Mouse (Mus musculus) heart, postnatal 4 days (tissue): Measurements from ENCODE around the gene Tspan18. TPM values are rescaled to one million over a fixed set of nuclear protein-coding genes. Genes with fewer than 3 reads are reported as not detected.

Source experiments
- DNase-seq: peaks from one replicate; pipeline ENCODE4 v3.0.0; 2021
- total RNA-seq, 2 experiments: library from RNA; stranded (reverse); gene quantifications; 2 replicates each; pipeline ENCODE4 v1.2.3; 2021

Tspan18 gene
- total RNA-seq, 2 experiments from 2014 or later = 60.2 to 64.7 TPM

- no peak for DNase-seq
These were observed 43.8 kb downstream of the Tspan18 start for GRCm38 (mm10) chr2:93290345-93291118.

GRCm38 (mm10) chr2:93289161-93289560, 45.1 kb downstream of the Tspan18 start:
- DNase-seq = peak; percentile 37

GRCm38 (mm10) chr2:93287348-93287747, 47.0 kb downstream of the Tspan18 start:
- DNase-seq = no peak

- DNase-seq = no peak
These were observed 47.6 kb downstream of the Tspan18 start for GRCm38 (mm10) chr2:93286742-93287141.

GRCm38 (mm10) chr2:93286321-93286720, 48.0 kb downstream of the Tspan18 start:
- no peak for DNase-seq

GRCm38 (mm10) chr2:93285842-93286241, 48.5 kb downstream of the Tspan18 start:
- no peak for DNase-seq

DNA sequence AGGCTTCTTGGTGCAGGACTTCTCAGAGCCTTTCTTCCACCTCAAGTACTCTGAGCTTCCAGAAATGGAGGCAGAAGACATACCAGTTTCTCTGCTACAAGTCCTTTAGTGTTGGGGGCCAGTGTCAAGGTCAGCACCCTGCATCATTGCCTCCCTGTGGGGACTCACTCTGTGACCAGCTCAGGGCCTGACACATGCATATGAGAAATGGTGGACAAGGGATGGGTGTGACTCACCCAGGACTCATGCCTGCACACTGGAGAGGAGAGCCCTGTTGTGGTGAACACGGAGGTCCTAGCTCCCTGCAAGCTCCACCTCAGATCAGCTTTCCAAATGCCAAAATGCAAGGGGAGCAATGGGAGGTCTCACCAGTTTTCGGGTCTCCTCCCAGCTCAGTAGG, 49.7 kb downstream of the Tspan18 start:
- no peak for DNase-seq

GRCm38 (mm10) chr2:93283481-93284293, 50.6 kb downstream of the Tspan18 start:
- DNase-seq = no peak

GRCm38 (mm10) chr2:93282636-93283035, 51.7 kb downstream of the Tspan18 start:
- no peak for DNase-seq

- DNase-seq = no peak
These were observed 52.8 kb downstream of the Tspan18 start for GRCm38 (mm10) chr2:93281466-93281865.

GRCm38 (mm10) chr2:93280117-93280620, 54.1 kb downstream of the Tspan18 start:
- DNase-seq = no peak

DNA sequence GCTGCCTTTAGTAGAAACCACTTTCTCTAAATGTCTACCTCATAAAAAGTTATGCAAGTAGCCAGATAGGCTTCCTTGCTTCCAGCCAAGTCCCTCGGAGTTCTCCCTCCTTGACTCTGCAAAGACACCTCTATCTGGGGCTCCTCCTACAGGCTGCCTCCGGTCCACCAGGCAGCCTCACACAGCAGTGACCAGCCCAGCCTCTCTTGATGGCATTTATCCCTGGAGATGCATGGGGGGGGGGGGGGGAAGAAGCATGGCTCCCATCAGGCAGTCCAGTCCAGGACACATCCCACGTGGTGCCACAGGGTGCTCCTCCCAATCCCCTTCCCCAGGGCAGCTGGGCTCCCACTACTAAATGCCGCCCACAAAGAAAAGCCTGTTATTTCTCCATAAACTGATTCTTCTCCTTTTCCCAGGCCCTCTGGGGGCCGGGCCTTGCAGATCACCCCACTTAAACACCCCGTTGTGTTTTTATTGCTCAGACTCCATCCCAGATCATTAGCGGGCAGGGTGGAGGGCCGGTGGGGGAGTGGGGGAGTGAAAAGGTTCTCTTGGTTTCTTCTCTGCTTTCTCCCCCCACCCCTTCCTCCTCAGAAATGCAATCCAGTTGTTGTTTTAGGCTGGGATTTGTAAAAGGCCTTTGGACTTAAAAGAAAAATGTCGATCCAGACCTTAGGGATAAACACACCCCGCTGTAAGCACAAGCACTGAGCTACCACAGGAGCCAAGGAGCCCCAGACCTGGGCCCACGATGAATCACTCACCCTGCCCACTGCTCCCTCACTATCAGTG, 55.9 kb downstream of the Tspan18 start:
- DNase-seq = peak; percentile 61

- peak; percentile 61 for DNase-seq
These were observed 56.8 kb downstream of the Tspan18 start for GRCm38 (mm10) chr2:93277486-93277885.

GRCm38 (mm10) chr2:93276026-93276425, 58.3 kb downstream of the Tspan18 start:
- DNase-seq = no peak

GRCm38 (mm10) chr2:93273916-93274315, 60.4 kb downstream of the Tspan18 start:
- no peak for DNase-seq

DNA sequence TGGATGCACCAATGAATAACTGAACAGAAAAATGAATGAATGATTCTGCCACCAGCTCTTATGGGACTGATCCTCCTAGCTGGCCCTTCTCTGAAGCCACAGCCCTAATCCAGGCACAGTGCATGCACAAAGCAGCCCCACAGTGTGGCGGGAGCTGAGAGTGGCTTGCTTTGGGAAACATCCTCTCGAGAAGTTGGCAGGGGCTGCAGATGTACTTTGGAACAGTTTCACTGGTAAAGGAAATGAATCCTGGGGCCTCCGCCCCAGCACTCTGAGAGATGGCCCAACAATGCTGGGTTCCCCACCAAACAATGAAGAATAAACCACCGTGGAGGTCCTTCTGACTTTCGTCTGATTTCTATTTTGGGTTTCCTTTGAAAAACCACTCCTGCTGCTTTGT, 64.2 kb downstream of the Tspan18 start:
- peak; percentile 42 for DNase-seq

DNA sequence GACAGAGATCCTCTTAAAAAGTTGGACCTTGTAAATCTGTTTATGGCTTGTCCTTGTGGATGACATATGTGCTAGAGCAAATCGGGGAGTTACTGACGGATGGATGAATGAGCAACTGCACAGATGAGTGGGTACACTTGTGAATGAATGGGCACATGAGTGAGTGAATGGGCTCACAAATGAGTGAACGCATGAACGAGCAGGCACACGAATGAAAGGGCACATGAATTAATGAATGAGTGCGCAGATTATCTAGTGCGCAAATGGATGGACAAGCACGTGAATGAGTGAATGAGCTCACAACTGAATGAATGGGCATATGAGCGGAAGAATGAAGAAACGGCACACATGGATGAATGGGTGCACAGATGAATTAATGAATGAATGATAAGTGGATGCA, 64.7 kb downstream of the Tspan18 start:
- no peak for DNase-seq

GRCm38 (mm10) chr2:93268711-93269270, 65.5 kb downstream of the Tspan18 start:
- DNase-seq = peak; percentile 44

DNA sequence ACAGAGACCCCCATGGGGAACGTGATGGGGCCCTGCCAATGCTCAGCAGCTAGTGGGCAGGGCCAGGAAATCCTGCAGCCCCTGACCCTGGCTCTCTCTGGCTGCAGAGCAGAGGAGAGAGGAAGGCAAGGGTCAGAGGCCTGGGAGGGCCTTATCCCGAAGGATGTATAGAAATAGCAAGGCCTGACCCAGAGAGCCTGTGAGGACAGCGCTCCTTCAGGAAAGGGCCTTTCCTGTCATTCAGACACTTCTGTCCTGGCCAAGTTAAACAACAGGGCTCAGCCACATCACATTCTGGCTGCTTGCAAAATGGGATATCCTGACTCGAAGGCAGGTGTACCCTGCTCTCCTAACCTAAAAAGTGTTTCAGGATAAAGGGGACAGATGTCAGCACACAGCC, 66.5 kb downstream of the Tspan18 start:
- DNase-seq = peak; percentile 52

- DNase-seq = no peak
These were observed 67.6 kb downstream of the Tspan18 start for GRCm38 (mm10) chr2:93266565-93267169.
